Mouse (Mus musculus) spleen, adult 2 months (tissue): ENCODE data around the gene Sowahb.

ENCODE experiments used
- CTCF ChIP-seq: fragments of 200-500 bp; IDR thresholded peaks from 2 replicates; pipeline ENCODE4 v1.5.1; 2011; ENCODE audit warnings: mild to moderate bottlenecking, inconsistent platforms; ENCODE audit not compliant: insufficient read depth, insufficient read length, insufficient replicate concordance; ENCODE audit errors: extremely low read depth
- POLR2A ChIP-seq: fragments of 200-500 bp; IDR thresholded peaks from 2 replicates; pipeline ENCODE4 v1.6.1; 2011; ENCODE audit warnings: low read depth, low read length, inconsistent platforms

DNA sequence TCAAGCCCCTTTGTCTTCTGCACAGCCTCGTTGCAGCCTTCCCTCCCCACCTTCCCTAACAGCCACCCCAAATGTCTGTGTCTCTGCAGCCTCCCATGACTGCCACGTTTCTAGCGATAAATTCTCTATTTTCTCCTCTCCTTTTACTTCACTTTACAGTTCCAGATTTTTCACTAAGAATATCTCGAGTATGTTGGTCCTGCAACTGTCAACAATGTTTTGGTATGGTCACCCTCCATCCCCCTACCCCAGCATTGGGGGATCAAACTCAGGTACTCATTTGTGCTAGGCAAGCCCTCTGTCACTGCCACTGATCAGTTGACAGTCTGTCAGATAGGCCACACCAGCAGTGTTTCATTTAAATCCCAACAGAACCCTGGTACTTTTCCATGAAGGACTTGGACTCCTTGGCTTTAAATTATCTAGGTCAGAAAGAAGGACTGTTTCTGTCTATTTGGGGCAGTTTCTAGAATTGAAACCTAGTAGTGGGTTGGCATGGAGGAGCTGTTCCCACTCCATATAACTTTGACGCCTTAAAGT, 1.6 kb upstream of the Sowahb start:
- no peak for TF ChIP-seq CTCF
- TF ChIP-seq POLR2A: no peak
